Mouse (Mus musculus): ENCODE data around the gene Gna12. TPM values are rescaled to one million over a fixed set of nuclear protein-coding genes. Genes with fewer than 3 reads are reported as not detected.

Gene Gna12
- polyA plus RNA-seq, 1 experiment from 2014 or later = 9.4 TPM

Other genes with a start within 250 kb of the Gna12 start
- 3.3 and 3.5 TPM in 2 replicates for gene Lfng, start 223.1 kb downstream of the Gna12 start, polyA plus RNA-seq (2015; fragmentation: Nextera tagmentation; extraction: Ambion mirVana)
- gene Ttyh3, start 181.4 kb downstream of the Gna12 start, polyA plus RNA-seq (2015; fragmentation: Nextera tagmentation; extraction: Ambion mirVana) = 25.0 and 25.4 TPM in 2 replicates
- gene Iqce, start 128.1 kb downstream of the Gna12 start, polyA plus RNA-seq (2015; fragmentation: Nextera tagmentation; extraction: Ambion mirVana) = 8.0 and 10.3 TPM in 2 replicates
- gene Brat1, start 125.4 kb downstream of the Gna12 start, polyA plus RNA-seq (2015; fragmentation: Nextera tagmentation; extraction: Ambion mirVana) = 12.9 and 13.9 TPM in 2 replicates
- gene Amz1, start 106.3 kb downstream of the Gna12 start, polyA plus RNA-seq (2015; fragmentation: Nextera tagmentation; extraction: Ambion mirVana) = 0.59 and 0.60 TPM in 2 replicates
- gene Card11, start 170.2 kb upstream of the Gna12 start, polyA plus RNA-seq (2015; fragmentation: Nextera tagmentation; extraction: Ambion mirVana) = 0.27 TPM in 2 replicates

All from heart, embryonic 13.5 days (tissue).